Mouse (Mus musculus) hindbrain, embryonic 16.5 days (tissue): ENCODE measurements around the gene Tph1. TPM values are rescaled to one million over a fixed set of nuclear protein-coding genes. Genes with fewer than 3 reads are reported as not detected.
"Not testable (repeated sequence)": the region's sequence is repeated elsewhere in the genome, so short reads cannot be mapped to it uniquely, and the experiment has no call there.

ENCODE experiments used
- ATAC-seq: fragments of 200-750 bp; cut with Nextera tagmentation; 2 replicates; pipeline ENCODE4 v1.8.0; 2017; ENCODE audit warnings: moderate TSS enrichment, moderate library complexity
- H3K27ac ChIP-seq: fragments of 300-500 bp; sonication (generic); 2 replicates; pipeline ENCODE4 v1.5.1; 2014; ENCODE audit warnings: low read depth, mild to moderate bottlenecking, control low read depth, low read length, moderate library complexity
- H3K27me3 ChIP-seq: fragments of 300-500 bp; sonication (generic); replicated peaks from 2 replicates; pipeline ENCODE4 v1.6.1; 2014; ENCODE audit warnings: low read length; ENCODE audit not compliant: control insufficient read depth, insufficient read depth
- H3K36me3 ChIP-seq: fragments of 300-500 bp; sonication (generic); 2 replicates; pipeline ENCODE4 v1.6.1; 2014; ENCODE audit warnings: mild to moderate bottlenecking, low read length, moderate library complexity, mixed read lengths; ENCODE audit not compliant: control insufficient read depth, insufficient read depth
- H3K4me1 ChIP-seq: fragments of 300-500 bp; sonication (generic); 2 replicates; pipeline ENCODE4 v1.6.1; 2014; ENCODE audit warnings: low read depth, low read length; ENCODE audit not compliant: control insufficient read depth, insufficient read depth
- H3K4me2 ChIP-seq: fragments of 300-500 bp; sonication (generic); 2 replicates; pipeline ENCODE4 v1.6.1; 2014; ENCODE audit warnings: mild to moderate bottlenecking, low read length, control low read depth, moderate library complexity
- H3K4me3 ChIP-seq: fragments of 300-500 bp; sonication (generic); 2 replicates; pipeline ENCODE4 v1.5.1; 2014; ENCODE audit warnings: mild to moderate bottlenecking, low read length, control low read depth, moderate library complexity
- H3K9ac ChIP-seq: fragments of 300-500 bp; sonication (generic); 2 replicates; pipeline ENCODE4 v1.6.1; 2014; ENCODE audit warnings: low read depth, mild to moderate bottlenecking, control low read depth, low read length, moderate library complexity
- H3K9me3 ChIP-seq: fragments of 300-500 bp; sonication (generic); 2 replicates; pipeline ENCODE4 v1.6.1; 2014; ENCODE audit warnings: mild to moderate bottlenecking, low read length, moderate library complexity; ENCODE audit not compliant: control insufficient read depth
- WGBS: fragments of 180-500 bp; shearing (Covaris S2); extraction: QIAGEN DNeasy Blood & Tissue Kit; methylation state at CpG from one replicate; pipeline ENCODE4 v1.1.7; 2014; 5-methylcytosine and 5-hydroxymethylcytosine counted together
- polyA plus RNA-seq: library from polyadenylated mRNA; unstranded; fragments of >200 nt; fragmentation: Nextera tagmentation; extraction: Ambion mirVana; gene quantifications from 2 replicates; pipeline ENCODE4 v1.2.1, GENCODE M21; 2015

Gene Tph1
- polyA plus RNA-seq, 1 experiment from 2014 or later, result 1.2 TPM

- Histone ChIP-seq H3K27ac (no peak overlapping the region), H3K36me3 (peaks cover 36% of the 10 kb centered on the region), H3K9ac (no peak overlapping the region), H3K4me2 (no peak overlapping the region), H3K4me3 (no peak overlapping the region), H3K9me3 (no peaks in the 10 kb centered on the region), H3K4me1 (no peaks in the 10 kb centered on the region), H3K27me3 (no peaks in the 10 kb centered on the region)
- 91% methylated on average over 6 of the region's 6 CpGs for WGBS
- no peak for ATAC-seq
Measured at GRCm38 (mm10) chr7:46700521-46701025, 28.2 kb upstream of the Tph1 start.

GRCm38 (mm10) chr7:46696754-46697153, 24.4 kb upstream of the Tph1 start:
- Histone ChIP-seq H3K9ac (no peak overlapping the region), H3K36me3 (peaks cover 22% of the 10 kb centered on the region), H3K4me1 (no peaks in the 10 kb centered on the region), H3K9me3 (no peaks in the 10 kb centered on the region), H3K4me3 (no peak overlapping the region), H3K27ac (no peak overlapping the region), H3K27me3 (no peaks in the 10 kb centered on the region), H3K4me2 (no peak overlapping the region)
- ATAC-seq, result no peak
- 89% methylated on average over 1 of the region's 1 CpGs for WGBS

GRCm38 (mm10) chr7:46686827-46687226, 14.5 kb upstream of the Tph1 start:
- H3K4me2 ChIP-seq, result no peak overlapping the region
- H3K27ac ChIP-seq, result no peak overlapping the region
- no peaks in the 10 kb centered on the region for H3K27me3 ChIP-seq
- no peak for ATAC-seq
- no peak overlapping the region for H3K9ac ChIP-seq
- H3K4me1 ChIP-seq, result no peaks in the 10 kb centered on the region
- 93% methylated on average over 5 of the region's 5 CpGs for WGBS
- H3K9me3 ChIP-seq, result 0 out of 2 replicates have a peak, but pooled peaks cover 3% of the 10 kb centered on the region
- H3K36me3 ChIP-seq, result peaks cover 20% of the 10 kb centered on the region
- no peak overlapping the region for H3K4me3 ChIP-seq

GRCm38 (mm10) chr7:46680732-46681131, 8.4 kb upstream of the Tph1 start:
- no peaks in the 10 kb centered on the region for H3K27me3 ChIP-seq
- H3K4me1 ChIP-seq, result no peaks in the 10 kb centered on the region
- ATAC-seq, result no peak
- no peak overlapping the region for H3K9ac ChIP-seq
- no peaks in the 10 kb centered on the region for H3K36me3 ChIP-seq
- no peak overlapping the region for H3K27ac ChIP-seq
- H3K4me3 ChIP-seq, result no peak overlapping the region
- no peak overlapping the region for H3K4me2 ChIP-seq
- H3K9me3 ChIP-seq, result 0 out of 2 replicates have a peak, but pooled peaks cover 3% of the 10 kb centered on the region

GRCm38 (mm10) chr7:46679044-46679443, 6.7 kb upstream of the Tph1 start:
- not testable (repeated sequence) for ATAC-seq

GRCm38 (mm10) chr7:46678417-46678816, 6.1 kb upstream of the Tph1 start:
- Histone ChIP-seq H3K4me1 (no peaks in the 10 kb centered on the region), H3K4me3 (no peak overlapping the region), H3K9me3 (0 out of 2 replicates have a peak, but pooled peaks cover 3% of the 10 kb centered on the region), H3K4me2 (no peak overlapping the region), H3K9ac (no peak overlapping the region), H3K27me3 (no peaks in the 10 kb centered on the region), H3K27ac (no peak overlapping the region), H3K36me3 (no peaks in the 10 kb centered on the region)
- ATAC-seq, result no peak
- 87% methylated on average over 3 of the region's 3 CpGs for WGBS

More at GRCm38 (mm10) chr7:46679044-46679443, 6.7 kb upstream of the Tph1 start:
- not testable (repeated sequence) for H3K4me3 ChIP-seq, H3K9me3 ChIP-seq, H3K4me1 ChIP-seq, H3K27me3 ChIP-seq, H3K27ac ChIP-seq, H3K4me2 ChIP-seq, H3K36me3 ChIP-seq, H3K9ac ChIP-seq
- 84% methylated on average over 7 of the region's 7 CpGs for WGBS

- Histone ChIP-seq H3K4me2 (no peak overlapping the region), H3K9me3 (no peaks in the 10 kb centered on the region), H3K9ac (no peak overlapping the region), H3K4me1 (no peaks in the 10 kb centered on the region), H3K36me3 (no peaks in the 10 kb centered on the region), H3K27me3 (no peaks in the 10 kb centered on the region), H3K4me3 (no peak overlapping the region), H3K27ac (no peak overlapping the region; the same call in 1 of the 2 replicates)
- WGBS, result 55% methylated on average over 5 of the region's 5 CpGs
- peak; percentile 67 for ATAC-seq
Measured at GRCm38 (mm10) chr7:46676808-46677360, 4.5 kb upstream of the Tph1 start.

GRCm38 (mm10) chr7:46675886-46676285, 3.5 kb upstream of the Tph1 start:
- H3K9ac ChIP-seq, result no peak overlapping the region

GRCm38 (mm10) chr7:46675061-46675460, 2.7 kb upstream of the Tph1 start:
- no peaks in the 10 kb centered on the region for H3K9me3 ChIP-seq
- H3K36me3 ChIP-seq, result no peaks in the 10 kb centered on the region
- 89% methylated on average over 7 of the region's 7 CpGs for WGBS
- no peak for ATAC-seq
- no peaks in the 10 kb centered on the region for H3K4me1 ChIP-seq
- H3K27me3 ChIP-seq, result no peaks in the 10 kb centered on the region
- no peak overlapping the region for H3K4me2 ChIP-seq
- no peak overlapping the region for H3K27ac ChIP-seq
- no peak overlapping the region for H3K9ac ChIP-seq
- H3K4me3 ChIP-seq, result no peak overlapping the region

More at GRCm38 (mm10) chr7:46675886-46676285, 3.5 kb upstream of the Tph1 start:
- no peak for ATAC-seq
- 89% methylated on average over 8 of the region's 8 CpGs for WGBS
- Histone ChIP-seq H3K27ac (no peak overlapping the region), H3K27me3 (no peaks in the 10 kb centered on the region), H3K4me2 (no peak overlapping the region), H3K36me3 (no peaks in the 10 kb centered on the region), H3K4me1 (no peaks in the 10 kb centered on the region), H3K4me3 (no peak overlapping the region), H3K9me3 (no peaks in the 10 kb centered on the region)
